Mouse (Mus musculus) gastrocnemius, postnatal 10 days (tissue): ENCODE data around the gene Mxra7. TPM values are rescaled to one million over a fixed set of nuclear protein-coding genes. Genes with fewer than 3 reads are reported as not detected.

ENCODE experiments used
- DNase-seq: peaks from one replicate; pipeline ENCODE4 v3.0.0; 2021; ENCODE audit warnings: mixed read lengths
- total RNA-seq, 2 experiments: library from RNA; stranded (reverse); gene quantifications; 2 replicates each; pipeline ENCODE4 v1.2.3; 2021

The Mxra7 gene
- total RNA-seq, 2 experiments from 2014 or later, result 39.7 to 50.1 TPM

GRCm38 (mm10) chr11:116818722-116819121 lies 9.1 kb downstream of the Mxra7 start:
- no peak for DNase-seq

DNA sequence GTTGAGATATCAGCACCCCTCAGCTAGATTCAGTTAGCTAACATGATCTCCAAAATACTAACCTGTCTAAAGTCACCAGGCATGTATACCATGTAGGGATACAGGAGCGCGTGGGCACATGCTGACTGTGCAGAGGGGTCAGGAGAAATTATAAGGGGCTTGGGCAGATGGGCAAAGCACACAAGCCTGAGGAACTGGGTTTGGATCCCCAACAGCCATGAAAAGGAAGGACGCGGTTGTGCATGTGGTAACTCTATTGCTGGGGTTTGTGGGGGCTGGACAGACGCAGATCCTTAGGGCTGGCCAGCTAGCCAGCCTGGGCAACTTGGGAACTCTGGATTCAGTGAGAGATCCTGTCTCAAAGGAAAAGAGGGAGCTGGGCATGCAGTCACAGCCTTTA lies 10.3 kb downstream of the Mxra7 start:
- DNase-seq, result no peak

DNA sequence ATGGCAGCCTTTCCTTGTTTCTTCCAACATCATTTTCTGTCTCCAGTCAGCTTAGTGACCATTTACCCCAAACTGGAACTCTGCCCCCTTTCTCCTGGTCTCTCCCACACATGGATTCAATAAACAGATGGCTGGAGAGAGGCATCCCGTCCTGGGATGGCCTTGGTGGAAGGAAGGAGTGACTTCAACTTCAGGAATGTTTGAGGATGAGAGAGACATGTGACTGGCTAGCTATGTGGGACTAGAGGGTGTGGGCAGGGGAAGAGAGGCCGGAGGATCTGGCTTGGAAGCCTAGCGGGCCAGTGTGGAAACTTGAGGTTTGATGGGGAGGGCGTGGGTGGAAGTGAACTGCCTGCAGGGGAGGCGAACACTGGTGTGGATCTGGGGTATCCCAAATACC lies 11.1 kb downstream of the Mxra7 start:
- DNase-seq, result no peak

GRCm38 (mm10) chr11:116814884-116815415 lies 12.9 kb downstream of the Mxra7 start:
- DNase-seq, result no peak

GRCm38 (mm10) chr11:116814076-116814883 lies 13.6 kb downstream of the Mxra7 start:
- peak; percentile 77 for DNase-seq

DNA sequence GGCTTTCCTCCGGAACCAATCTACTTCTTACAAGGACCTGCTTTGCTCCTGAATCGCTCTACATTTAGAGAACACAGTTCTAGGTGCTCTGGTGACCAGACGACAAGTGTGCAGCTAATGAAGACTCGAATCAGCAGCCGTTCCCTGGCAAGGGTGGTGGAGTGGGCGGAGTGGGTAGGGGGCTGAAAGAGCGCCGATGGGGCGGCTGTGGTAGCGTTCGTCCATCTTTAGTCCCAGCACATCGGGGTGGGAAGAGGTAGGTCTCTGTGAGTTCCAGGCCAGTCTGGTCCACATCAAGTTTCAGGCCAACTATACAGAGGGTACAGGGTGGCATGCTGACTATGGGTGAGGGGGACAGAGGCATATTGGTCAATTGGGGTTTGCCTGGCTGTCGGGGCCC lies 14.2 kb downstream of the Mxra7 start:
- DNase-seq, result no peak

- DNase-seq, result no peak
These were observed 14.9 kb downstream of the Mxra7 start for GRCm38 (mm10) chr11:116812793-116813529.

DNA sequence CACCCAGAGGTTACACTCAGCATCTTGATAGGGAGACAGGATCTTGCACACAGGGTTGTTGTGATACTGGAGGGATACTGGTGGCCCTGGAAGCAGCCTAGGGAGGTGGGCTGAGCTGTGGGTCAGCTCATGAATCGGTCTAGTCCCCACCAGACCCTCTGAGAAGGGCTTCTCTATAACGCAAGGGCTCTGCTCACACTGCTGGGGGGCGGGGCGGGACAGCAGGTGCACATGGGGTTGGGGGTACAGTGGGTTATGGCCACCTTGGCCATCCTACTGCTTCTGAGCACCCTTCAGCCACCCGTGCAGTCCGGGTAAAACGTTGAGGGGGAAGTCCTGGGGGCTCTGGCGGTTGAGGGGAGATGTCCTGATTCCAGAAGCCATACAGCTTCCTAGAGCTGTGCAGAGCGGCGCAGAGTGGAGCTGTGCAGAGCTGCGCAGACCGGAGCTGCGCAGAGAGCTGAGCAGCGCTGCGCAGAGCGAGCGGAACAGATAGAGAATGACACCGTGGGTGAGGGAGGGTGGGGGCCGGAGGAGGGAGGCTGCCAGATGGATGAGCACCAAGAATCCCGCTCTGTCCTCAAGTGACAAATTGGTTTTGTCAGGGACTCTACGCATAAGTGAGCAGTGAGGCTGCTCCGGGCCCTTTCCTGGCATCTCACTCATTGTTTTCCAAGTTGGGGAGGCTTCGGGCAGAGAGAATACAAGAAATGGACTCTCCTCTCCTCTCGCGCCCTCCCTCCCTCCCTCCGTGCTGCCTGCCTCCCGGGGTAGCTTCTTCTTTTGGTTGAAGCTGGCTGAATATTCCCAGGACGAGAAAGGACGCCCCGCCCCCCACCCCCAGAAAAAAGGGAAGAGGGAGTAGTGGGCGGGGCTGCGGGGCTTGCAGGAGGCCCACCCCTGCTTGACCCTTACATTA lies 16.6 kb downstream of the Mxra7 start:
- peak; percentile 57 for DNase-seq

GRCm38 (mm10) chr11:116810528-116810927 lies 17.3 kb downstream of the Mxra7 start:
- no peak for DNase-seq

GRCm38 (mm10) chr11:116809520-116809919 lies 18.3 kb downstream of the Mxra7 start:
- no peak for DNase-seq

- no peak for DNase-seq
These were observed 18.9 kb downstream of the Mxra7 start for GRCm38 (mm10) chr11:116808811-116809395.

DNA sequence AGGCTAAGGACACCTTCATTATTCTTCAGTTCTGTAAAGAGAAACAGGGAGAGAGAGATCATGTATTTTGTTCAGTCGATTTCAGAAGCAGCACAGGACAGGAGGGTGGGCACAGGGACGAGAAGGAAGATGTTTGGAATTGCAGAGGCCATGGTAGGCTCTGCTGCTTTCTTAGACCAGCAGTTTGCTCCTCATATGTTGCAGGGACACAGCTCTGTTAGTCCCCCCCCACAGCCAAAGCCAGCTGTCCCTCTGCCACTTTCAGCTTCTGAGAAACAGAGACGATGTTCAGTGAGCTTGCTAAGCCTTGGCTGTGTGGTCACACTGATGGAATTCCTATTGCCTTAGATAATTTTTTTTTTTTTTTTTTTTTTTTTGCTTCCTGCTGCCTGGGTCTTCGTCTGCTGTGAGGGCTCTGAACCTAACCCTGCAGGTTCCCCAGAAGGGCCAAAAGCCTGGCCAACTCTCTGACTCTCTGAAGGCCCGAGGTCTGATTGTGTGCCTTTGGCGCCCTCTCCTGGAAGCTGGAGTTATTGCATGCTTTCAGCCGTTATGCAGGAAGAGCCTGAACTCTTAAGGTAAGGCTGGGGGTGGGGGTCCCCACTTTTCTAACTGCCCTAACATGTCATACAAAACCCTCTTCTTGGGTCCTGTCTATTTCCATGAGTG lies 19.8 kb downstream of the Mxra7 start:
- DNase-seq, result peak; percentile 86

DNA sequence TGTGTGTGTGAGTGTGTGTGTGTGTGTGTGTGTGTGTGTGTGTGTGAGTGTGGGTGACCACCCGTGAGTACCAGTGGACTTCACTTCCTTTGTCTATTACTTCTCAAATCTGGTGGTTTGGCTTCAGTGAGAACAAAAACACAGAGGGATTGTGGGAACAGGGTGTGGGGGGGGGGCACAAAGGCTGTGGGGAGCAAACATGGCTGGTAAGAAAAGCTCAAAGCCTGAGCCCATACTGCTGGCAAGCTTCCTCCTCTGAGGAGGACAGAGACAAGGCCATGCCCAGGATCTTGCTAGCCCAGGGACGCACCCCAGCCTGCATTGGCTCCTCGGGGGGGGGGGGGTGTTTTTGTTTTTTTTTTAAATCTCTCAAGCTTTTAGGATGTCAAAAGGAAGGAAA lies 20.3 kb downstream of the Mxra7 start:
- no peak for DNase-seq

GRCm38 (mm10) chr11:116807116-116807515 lies 20.7 kb downstream of the Mxra7 start:
- no peak for DNase-seq

GRCm38 (mm10) chr11:116806136-116807071 lies 21.4 kb downstream of the Mxra7 start:
- DNase-seq, result no peak

GRCm38 (mm10) chr11:116802709-116803108 lies 25.1 kb downstream of the Mxra7 start:
- no peak for DNase-seq

- no peak for DNase-seq
These were observed 26.7 kb downstream of the Mxra7 start for GRCm38 (mm10) chr11:116801106-116801505.

DNA sequence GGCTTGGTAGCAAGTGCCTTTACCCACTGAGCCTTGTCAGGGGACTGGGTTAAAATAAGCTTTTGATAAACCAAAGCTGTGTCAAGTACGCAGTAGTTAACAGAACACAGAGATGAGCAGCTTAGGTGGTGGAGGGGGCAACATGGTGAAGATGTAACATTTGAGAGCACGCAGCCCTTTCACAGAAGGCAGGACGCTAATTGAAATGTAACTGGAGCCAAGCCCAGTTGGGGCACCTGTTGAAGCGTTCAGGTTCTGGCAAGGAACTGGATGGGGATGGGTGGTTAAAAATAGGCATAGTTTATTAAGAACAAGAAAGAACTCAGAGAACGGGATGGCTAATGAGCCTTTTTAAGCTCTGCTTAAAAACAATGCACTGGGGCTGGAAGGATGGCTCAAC lies 28.5 kb downstream of the Mxra7 start:
- no peak for DNase-seq

- no peak for DNase-seq
These were observed 43.6 kb downstream of the Mxra7 start for GRCm38 (mm10) chr11:116784221-116784620.

- DNase-seq, result no peak
These were observed 45.1 kb downstream of the Mxra7 start for GRCm38 (mm10) chr11:116782737-116783145.
